Mouse (Mus musculus) fibroblast of lung, adult 2 months (primary cell): ENCODE measurements at regions not wholly inside any gene's neighbourhood (a gene's known extent, or its start where the extent isn't known, plus 50 kb on each side); places are given as distances from the start of the nearest gene placed in this dataset.

Experiments
- DNase-seq: peaks from one replicate; pipeline ENCODE4 v3.0.0-alpha.2; 2011; ENCODE audit warnings: low read depth

DNA sequence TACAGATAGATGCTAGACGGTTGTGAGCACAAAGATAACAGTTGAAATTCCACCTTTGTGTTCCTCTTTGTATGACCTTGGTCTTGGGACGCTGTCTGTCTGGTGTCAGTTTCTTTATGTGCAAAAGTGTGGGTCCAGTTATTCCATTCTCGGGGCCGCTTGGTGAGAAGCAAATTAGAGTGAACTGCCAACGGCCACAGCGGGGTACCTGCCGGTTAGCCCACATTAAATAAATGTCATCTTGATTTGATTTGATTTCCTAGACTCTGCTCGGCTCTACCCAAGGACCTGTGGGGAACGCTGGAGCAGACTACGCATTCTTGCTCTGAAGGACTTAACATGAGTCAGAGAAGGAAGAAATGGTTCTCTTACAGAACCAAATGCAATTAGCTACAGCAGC, 155.0 kb upstream of the Igsf21 start:
- no peak for DNase-seq

DNA sequence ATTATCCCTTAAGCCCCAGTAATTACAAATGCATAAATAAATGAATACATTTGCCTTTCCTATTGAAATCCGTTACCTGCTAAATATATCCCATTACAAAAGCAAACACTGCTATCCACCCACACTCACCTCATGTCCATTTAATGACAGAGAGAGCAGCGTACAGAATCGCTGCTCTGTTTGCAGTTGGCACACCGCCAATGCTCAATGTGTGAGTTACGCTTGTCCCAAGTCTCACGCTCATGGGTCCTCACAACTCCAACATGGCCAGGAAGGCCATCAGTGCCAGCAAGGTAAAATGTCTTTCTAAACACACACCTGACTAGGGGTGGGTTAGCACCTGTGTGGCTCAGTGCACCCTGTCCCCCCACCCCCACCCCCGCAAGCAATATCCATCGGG, 150.0 kb upstream of the Igsf21 start:
- no peak for DNase-seq

DNA sequence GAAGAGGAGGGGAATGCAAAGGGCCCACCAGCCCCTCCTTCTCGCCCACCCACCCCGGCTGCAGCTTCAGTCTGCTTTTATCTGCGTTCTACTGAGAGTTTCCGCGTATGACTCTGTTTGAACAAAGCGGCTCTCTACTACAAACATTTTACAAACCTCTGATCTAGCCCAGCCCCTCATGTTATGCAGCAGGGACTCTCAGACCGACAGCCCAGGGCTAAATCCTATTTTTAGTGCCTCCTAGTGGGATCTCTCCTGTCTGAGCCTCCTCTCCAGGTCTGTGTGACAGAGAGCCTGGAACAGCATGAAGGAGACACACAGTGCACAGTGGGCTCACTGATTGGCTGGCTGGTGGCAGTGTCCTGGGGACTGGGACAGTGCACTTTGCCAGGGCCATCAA, 145.7 kb upstream of the Igsf21 start:
- no peak for DNase-seq

DNA sequence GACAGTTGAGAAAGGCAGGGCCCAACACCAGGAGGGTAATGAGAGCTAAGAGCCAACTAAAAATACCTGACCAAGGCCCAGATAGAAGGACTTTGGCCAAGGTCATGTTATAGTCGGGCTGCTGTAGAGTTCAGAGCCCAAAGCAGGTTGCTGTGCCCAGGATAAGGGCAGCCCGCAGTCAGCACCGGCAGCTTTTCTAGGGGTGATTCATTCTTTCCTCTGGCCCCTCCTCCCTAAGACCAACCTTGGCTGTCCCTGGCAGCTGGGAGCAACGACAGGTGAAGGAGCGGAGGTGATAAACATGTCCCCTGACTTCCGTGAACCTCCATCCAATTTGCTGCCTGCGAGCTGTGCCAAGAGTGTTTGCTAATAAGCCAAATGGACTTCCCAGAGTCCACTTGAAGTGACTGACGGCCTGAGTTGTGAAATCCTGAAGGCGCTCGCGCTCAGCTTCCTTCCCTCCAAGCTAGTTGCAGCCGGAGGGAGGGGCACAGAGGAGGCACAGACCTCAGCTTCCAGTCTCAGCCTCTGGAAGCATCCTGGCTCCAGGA, 144.2 kb upstream of the Igsf21 start:
- DNase-seq: no peak

DNA sequence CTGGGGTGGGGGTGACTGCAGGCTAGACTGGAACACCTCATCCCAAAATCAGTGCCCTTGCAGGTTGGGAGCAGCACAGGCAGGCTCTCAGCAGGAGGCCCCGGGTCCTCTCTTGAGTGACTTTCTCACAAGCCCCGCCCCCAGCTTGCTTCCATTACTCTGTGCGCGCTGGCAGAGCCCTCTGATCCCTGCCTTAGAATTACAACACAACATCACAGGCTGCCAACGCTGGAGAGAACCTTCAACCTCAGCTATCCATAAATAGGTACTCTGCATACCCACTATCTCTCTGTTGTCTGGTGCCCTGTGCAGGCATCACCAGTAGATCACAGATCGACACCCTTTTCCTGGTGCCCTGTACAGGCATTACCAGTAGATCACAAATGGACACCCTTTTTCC, 139.1 kb upstream of the Igsf21 start:
- no peak for DNase-seq

DNA sequence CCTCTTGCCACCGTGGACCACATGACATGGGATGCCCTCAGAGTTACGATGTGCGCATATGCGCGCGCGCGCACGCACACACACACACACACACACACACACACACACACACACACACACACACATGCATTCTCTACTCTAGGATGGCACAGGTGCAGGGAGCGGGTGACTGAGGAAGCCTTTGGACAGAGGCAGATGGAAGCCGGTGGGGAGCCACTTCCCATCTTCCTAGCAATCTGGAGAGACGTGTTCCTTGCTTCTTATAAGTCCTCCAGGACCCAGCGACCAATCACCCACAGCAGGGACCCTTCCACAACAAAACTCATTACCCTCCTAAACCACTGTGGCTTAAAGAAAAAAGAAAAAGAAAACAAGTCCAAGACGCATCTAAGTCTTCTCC, 138.6 kb upstream of the Igsf21 start:
- no peak for DNase-seq

DNA sequence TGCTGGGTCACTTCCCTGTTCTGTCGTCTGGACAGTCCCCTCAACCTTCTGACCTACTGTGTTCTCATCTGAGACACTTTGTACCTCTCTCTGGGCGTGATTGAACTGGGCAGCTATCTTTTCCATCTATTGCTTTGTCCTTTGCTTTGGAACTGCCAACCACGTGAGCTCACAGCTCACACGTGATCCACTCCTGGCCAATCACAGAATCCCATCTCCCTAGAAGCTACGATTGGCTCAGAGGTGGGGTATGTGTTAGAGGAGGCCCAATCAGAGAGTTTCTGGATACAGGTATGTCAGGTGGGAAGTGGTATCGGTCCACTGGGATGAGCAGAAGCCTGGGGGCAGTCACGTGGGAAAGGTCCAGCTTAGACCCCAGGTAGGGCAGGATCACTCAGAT, 137.0 kb upstream of the Igsf21 start:
- no peak for DNase-seq

DNA sequence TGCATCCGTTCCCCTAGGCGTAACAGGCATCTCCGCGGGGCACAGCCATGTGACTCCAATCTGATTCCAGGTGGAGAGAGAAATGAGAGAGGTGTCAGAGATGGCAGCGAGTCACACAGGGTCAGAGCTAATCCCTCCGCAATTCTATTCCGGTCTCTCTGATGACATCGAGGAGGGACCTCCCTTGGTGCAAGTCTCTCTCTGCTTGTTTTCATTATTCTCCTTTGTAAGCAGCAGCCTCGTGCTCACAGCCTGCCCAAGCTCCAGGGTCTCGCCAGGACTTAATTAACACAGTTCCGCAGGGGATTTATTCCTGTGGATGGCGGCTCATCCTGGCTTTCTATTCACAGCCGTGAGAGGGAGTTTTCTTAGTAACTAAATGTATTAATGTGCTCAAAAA, 134.1 kb upstream of the Igsf21 start:
- DNase-seq: no peak

DNA sequence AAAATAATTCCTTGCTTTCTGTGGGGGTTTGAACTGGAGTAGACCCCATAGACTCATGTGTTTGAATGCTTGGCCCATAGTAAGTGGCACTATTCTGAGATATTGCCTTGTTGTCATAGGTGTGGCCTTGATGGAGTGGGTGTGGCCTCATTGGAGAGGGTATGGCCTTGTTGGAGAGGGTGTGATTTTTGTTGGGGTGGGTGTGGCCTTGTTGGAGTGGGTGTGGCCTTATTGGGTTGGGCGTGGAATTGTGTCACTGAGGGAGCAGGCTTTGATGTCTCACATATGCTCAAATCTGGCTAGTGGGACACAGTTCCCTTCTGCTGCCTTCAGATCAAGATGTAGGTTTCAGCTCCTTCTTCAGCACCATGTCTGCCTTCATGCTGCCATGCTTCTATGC, 131.4 kb upstream of the Igsf21 start:
- DNase-seq: no peak

DNA sequence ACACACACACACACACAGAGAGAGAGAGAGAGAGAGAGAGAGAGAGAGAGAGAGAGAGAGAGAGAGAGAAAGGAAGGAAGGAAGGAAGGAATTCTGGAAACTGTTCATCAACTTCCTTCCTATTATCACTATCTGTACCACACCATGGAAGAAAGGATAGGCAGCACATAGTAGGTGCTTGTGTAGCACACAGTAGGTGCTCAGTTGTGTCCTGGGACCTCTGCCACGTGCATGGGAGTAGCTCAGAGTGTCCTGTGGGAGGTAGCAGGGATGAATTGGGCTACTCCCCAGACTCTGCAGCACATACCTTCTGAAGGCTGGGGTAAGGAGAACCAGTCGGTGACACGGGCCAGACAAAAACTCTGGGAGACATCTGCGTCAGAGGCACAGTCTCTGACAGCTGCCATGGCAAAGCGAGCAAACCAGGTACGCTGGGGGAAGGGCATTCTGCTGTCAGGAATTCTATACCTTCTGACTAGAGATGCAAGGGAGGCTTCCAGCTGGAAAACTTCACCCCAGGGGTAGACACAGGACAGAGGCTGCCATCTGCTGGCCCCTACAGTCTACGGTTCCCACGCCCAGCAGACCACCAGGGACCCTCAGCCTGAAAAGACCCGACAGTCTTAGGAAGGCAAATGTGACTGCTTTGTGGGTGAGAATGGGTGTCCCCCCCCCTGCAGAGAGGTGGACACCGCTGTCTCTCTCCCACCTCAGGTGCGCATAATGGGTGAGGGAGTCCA, 126.2 kb upstream of the Igsf21 start:
- no peak for DNase-seq

DNA sequence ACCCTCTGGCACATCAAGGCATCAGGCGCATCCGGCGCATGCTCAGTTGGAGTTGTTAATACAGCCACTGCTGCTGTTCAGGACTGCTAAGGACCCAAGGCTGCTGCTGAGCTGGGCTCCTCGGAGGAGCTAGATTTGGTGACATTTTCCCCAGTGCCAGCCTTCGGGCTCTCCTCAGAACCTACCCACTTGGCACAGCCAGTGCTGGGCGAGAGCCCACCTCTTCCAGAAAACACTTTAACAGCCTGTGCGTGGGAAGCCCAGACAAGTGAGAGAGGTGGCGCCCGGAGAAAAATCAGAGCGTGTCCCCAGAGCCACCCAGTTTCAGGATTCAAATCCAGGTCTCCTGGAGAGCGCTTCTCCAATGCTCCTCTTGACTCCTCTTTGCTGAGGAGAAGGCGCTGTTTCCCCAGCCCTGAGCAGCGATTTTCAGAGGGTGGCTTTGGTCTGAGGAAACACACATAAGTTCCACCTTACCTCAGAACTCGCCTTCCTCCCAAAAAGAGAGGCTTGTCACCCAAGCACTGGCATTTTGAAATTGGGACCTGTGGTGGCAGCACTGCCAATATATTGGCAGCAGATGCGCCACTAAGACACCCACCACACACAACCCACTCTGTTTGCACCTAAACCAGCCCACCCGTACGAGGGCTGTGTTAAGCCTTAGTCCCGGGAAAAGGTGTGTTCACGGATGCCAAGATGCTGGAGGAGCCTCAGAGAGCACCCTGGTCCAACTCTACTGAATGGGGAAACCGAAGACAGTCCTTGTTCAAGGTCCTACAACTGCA, 125.0 kb upstream of the Igsf21 start:
- no peak for DNase-seq

DNA sequence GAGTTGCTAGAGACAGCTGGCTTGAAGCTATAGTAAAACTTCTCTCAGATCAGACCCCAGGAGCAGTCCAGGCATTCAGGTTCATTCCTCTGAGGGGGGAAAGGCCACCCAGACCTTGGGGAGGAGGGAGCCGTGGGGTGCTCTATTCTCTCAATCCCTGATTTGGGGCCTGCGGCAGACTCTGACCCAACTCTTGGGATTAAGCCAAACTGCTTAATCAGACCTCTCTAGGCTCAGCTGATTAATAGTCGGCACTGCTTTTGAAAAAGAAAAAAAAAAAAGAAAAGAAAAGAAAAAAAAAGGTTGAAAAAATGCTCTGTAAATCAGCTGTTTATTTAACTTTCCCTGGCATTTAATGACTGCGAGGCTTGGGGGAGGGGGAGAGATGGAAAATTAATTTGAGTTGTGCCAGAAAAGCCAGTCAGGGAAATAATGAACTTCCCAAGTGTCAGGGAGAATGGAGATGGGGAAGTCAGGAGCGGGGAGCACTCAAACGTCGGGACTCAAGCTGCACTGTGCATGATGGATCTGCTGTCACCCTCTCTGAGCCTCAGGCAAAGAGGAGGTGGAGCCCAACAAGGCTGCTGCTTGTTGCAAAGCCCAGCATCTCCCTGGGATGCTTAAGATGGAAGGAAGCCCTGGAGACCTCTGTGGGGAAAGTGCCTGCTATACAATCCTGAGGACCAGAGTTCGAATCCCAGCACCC, 120.5 kb upstream of the Igsf21 start:
- no peak for DNase-seq

DNA sequence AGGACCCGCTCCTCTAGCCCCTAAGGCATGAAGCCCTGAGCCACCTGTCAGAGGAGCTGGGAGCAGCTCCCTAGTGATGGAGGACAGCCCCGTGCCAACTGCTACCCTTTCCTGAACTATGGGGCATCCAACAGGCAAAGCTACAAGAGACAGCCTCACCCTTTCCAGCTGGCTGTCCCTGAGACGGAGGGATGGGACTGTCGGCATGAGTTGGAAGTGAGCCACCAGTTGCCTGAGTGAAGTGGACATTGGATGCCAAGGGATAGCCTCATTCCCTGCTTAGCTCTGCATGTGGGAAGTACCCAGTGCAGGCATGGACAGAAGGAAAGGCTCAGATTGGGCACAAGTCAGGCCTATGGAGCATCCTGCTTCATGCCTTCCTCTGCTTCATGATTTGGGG, 112.3 kb upstream of the Igsf21 start:
- no peak for DNase-seq

DNA sequence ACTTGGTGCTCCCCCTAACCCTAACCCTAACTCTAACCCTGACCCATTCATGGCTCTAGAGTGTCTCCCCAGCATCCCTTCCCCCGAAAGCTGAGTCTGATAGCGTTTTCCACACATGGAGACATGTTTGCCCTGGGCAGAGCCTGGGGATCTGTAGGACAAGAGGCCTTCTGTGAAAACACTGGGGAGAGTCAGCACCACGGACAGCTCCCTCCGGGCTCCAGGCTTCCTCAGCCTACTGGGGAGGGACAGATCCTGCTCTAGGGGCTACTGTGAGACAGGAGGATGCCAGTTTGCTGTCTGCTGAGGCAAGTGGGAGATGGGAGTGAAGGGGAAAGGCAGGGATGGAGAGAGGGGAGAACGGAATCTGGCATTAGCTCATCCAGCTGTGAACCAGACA, 111.5 kb upstream of the Igsf21 start:
- DNase-seq: peak; percentile 5

DNA sequence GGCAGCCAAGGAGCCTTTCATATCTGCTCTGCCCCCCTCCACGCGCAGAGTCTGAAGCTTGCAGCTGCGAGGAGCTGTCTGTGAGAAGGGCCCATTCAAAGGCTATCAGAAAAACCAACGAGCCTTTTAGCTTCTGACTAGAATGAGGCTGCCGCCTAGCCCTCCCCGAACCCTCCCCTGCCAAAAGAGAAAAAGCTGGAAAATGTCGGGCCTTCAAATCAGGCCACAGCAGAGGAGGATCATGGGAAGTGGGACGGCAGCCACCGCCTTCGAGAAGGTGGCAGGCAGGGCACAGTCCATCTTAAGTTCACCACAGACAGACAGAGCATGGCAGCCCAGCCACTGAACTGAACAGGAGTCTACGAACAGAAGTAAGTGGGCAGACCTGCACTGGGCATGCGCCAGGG, 108.6 kb upstream of the Igsf21 start:
- DNase-seq: no peak

DNA sequence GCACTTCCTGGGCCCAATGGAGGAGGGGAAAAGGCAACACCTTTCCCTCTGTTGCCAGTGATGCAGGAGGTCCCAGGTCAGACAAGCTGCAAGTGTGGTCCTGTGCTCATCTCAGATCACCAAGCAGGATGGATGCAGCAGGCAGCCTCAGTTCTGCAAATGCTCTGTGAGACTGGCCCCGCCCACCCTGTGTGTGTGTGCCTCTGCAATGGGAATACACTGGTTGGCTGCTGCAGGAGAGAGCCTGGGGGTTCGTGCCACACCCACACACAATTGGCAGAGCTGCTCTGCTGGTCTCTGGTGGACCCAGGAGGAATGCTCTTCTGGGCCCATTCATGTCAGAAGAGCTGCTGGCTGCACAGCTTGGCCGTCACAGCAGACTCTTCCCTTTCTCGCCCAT, 102.2 kb upstream of the Igsf21 start:
- DNase-seq: no peak

DNA sequence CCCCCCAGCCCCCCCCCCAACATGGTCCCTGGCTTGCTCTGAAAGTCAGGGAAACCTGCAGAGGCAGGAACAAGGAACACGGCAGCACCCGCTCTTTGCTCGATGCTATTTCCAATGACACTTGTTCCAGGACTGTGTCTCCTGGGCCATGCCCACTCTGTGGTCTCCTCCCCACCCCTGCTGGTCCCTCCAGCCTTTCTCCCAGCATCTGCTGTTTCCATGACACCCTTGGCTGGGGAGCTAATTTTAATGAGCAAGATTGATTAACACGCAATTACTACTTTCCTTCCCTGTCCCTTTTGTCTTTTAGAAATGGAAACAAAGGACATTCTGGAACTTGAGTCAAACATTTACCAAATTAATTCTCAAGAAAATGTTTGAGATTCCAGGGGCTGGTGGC, 83.6 kb upstream of the Igsf21 start:
- no peak for DNase-seq

DNA sequence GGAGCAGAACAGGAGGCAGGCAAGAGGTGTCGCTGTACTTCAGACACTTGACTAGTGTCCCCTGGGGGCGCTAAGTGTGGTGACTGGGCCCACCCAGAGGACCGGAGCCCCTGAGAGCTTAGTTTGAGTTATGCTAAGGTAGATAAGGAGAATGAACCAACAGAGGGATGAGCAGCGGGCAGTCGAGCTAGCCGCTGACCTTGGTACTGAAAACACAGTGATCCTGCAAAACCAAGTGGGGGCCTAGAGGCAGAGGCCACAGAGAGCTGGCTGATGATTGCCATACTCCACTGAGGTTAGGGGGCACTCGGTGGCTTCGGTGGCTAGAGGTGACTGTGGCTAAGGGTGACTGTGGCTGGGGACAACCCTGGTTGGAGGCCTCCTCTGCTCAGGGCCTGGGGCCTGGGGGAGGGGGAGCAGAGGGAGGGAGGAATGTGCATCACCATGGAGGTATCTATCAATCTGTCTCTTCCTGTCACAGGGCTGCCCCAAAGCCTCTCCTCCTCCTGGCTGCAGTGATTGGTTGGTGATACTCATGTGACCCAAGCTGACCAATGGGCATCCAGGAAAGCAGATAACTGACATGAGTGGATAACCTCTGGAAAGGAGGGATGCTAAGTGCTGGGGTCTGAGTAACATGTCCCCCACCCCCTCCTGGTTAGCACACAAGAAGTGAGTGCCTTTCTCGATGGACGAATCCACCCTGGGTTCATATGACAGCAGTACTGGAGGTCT, 80.3 kb upstream of the Igsf21 start:
- no peak for DNase-seq

DNA sequence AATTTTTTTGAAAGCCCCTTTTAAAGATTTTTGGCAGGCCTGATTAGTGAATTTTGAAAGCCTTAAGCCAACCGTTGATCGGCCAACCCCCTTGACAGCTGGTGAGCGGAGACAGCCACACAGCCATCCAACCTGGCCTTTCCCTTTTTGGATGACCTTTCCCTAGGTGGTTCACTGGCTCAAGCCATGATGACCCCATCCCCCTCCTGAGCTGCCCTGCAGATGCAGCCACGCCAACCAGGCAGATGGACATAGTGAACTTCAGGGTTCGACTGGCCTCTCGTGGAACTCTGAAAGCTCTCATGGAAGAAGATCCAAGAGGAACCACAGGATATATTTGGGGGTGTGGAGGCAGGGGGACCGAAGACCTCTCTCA, 79.1 kb upstream of the Igsf21 start:
- no peak for DNase-seq

DNA sequence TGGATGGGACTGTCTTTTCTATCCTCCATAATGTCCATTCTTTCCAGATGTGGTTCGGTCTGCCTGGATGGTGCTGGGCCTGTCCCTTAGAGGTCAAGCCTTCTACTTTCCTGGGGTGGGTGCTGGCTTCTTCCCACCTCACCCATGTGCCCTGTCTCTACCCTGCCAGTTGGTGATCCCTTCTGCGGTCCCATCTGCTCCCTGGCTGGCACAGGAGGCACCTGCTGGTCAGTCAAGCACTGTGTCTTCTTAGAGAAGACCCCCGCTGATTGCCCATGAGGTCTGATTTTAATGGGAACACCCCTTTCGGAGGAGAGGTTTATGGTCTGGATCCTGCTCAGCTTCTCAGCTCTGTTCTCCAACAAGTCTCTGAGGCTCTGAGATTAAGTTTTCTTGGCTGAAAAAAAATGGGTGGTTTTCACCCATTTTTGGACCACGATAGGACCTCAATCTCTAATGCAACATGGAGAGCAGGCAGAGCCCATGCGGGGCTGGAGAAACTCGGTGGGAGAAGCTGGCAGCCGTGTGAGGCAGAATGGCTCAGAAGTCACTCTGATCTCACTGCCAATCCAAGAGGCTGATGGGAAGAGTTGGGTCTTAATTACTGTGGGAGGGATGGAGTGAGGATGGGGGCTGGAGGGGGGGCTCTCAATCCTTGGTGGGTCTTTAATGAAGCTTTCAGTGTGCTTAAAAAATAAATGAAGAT, 78.5 kb upstream of the Igsf21 start:
- no peak for DNase-seq

DNA sequence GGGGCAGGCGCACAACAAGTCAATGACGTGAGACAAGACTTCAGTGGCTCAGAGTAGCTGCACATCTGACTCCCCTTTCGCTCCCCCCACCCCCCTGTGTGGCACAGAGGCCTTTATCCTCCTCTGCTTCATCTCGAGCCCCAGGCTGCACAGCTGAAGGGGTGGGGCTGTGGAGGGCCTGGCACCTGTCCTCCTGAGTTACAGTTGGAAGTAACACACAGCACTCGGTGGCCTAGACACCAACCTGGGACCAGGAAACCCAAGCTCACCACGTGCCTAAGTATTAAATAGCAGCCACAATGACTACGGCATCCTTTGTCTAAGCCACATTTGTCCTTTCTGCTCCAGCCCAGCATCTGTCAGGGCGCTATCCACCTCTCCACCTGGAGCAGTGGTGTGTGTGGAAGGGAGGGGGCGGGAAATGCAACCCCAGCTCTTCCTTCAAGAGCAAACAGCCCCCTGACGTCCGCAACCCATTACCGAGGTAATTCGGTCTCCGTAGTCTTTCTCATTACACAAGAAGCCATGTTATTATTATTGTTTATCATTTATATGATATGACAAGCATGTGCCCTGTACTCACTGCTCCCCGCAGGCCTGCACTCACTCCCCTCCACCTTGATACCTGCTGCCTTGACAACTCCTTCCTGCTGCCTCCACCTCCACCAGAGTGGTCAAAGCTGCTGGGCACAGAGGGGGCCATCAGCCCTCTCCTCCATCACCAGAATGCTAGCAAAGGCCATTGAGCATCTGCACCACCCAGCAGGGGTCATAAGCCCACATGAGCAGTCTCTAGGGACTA, 73.7 kb upstream of the Igsf21 start:
- no peak for DNase-seq
